Mouse (Mus musculus) stomach, postnatal 0 days (tissue): Measurements from ENCODE around the gene Tmprss6. TPM values are rescaled to one million over a fixed set of nuclear protein-coding genes. Genes with fewer than 3 reads are reported as not detected.

ENCODE experiments used
- ATAC-seq: fragments of 200-750 bp; cut with Nextera tagmentation; 2 replicates; pipeline ENCODE4 v1.8.0; 2017; ENCODE audit not compliant: low FRiP score, low TSS enrichment
- DNase-seq: peaks from one replicate; pipeline ENCODE4 v3.0.0-alpha.2; 2016; ENCODE audit warnings: low spot score
- H3K27ac ChIP-seq: fragments of 300-500 bp; sonication (generic); replicated peaks from 2 replicates; pipeline ENCODE4 v1.5.1; 2014; ENCODE audit warnings: mild to moderate bottlenecking, control low read depth
- H3K27me3 ChIP-seq: fragments of 300-500 bp; sonication (generic); 2 replicates; pipeline ENCODE4 v1.6.1; 2014; ENCODE audit warnings: low read length; ENCODE audit not compliant: control insufficient read depth, insufficient read depth
- H3K36me3 ChIP-seq: fragments of 300-500 bp; sonication (generic); 2 replicates; pipeline ENCODE4 v1.6.1; 2014; ENCODE audit warnings: low read length, mixed read lengths; ENCODE audit not compliant: control insufficient read depth, insufficient read depth
- H3K4me1 ChIP-seq: fragments of 300-500 bp; sonication (generic); replicated peaks from 2 replicates; pipeline ENCODE4 v1.6.1; 2014; ENCODE audit warnings: antibody characterized with exemption; ENCODE audit not compliant: control insufficient read depth, insufficient read depth
- H3K4me2 ChIP-seq: fragments of 300-500 bp; sonication (generic); replicated peaks from 2 replicates; pipeline ENCODE4 v1.6.1; 2014; ENCODE audit warnings: low read depth, mild to moderate bottlenecking, control low read depth, moderate library complexity
- H3K4me3 ChIP-seq: fragments of 300-500 bp; sonication (generic); 2 replicates; pipeline ENCODE4 v1.5.1; 2014; ENCODE audit warnings: low read depth, low read length, control low read depth
- H3K9ac ChIP-seq: fragments of 300-500 bp; sonication (generic); 2 replicates; pipeline ENCODE4 v1.6.1; 2014; ENCODE audit warnings: mild to moderate bottlenecking, low read length, control low read depth, mixed read lengths
- H3K9me3 ChIP-seq: fragments of 300-500 bp; sonication (generic); 2 replicates; pipeline ENCODE4 v1.6.1; 2016; ENCODE audit warnings: low read length; ENCODE audit not compliant: control insufficient read depth
- CTCF ChIP-seq: IDR thresholded peaks from 2 replicates; pipeline ENCODE4 v1.5.1; 2016; ENCODE audit warnings: antibody characterized with exemption, low read depth, mild to moderate bottlenecking, moderate library complexity
- EP300 ChIP-seq: optimal IDR thresholded peaks from 2 replicates; pipeline ENCODE3; 2016; ENCODE audit warnings: antibody characterized with exemption
- WGBS: fragments of 180-500 bp; shearing (Covaris S2); extraction: QIAGEN DNeasy Blood & Tissue Kit; methylation state at CpG from one replicate; pipeline ENCODE4 v1.1.7; 2014; 5-methylcytosine and 5-hydroxymethylcytosine counted together
- polyA plus RNA-seq: library from polyadenylated mRNA; unstranded; fragments of >200 nt; fragmentation: Nextera tagmentation; extraction: Ambion mirVana; gene quantifications from 2 replicates; pipeline ENCODE4 v1.2.1, GENCODE M21; 2015

Gene Tmprss6
- polyA plus RNA-seq, 1 experiment from 2014 or later: 0.50 TPM

DNA sequence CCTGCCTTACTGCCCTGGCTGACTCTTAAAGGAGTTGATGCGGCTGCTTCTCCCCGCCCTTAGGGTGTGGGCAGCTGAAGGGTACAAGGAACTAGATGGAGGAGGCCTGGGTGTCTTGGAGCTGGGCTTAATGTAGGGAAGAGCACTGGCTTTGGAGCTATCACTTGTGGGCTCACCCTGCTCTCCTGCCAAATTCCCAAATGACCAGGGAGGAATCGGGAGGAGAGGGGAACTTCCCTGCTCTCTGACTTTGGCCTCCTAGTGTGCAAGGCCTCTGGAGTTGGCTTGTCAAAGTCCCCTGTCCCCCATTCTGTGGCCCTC, 39.3 kb downstream of the Tmprss6 start:
- H3K27me3 ChIP-seq: no peaks in the 10 kb centered on the region
- peak overlapping the region; percentile 80 for H3K4me2 ChIP-seq
- peaks cover 7% of the 10 kb centered on the region; the same call in 1 of the 2 replicates for H3K36me3 ChIP-seq
- peak overlapping the region; percentile 67 for H3K4me3 ChIP-seq
- DNase-seq: no peak
- TF ChIP-seq EP300 (no peak), CTCF (no peak)
- H3K27ac ChIP-seq: peak overlapping the region; percentile 77
- 0 out of 2 replicates have a peak, but pooled peaks cover 3% of the 10 kb centered on the region for H3K4me1 ChIP-seq
- H3K9ac ChIP-seq: peak overlapping the region; percentile 59
- ATAC-seq: no peak; the same call in 1 of the 2 replicates
- H3K9me3 ChIP-seq: no peaks in the 10 kb centered on the region
- 10% methylated on average over 3 of the region's 3 CpGs for WGBS

DNA sequence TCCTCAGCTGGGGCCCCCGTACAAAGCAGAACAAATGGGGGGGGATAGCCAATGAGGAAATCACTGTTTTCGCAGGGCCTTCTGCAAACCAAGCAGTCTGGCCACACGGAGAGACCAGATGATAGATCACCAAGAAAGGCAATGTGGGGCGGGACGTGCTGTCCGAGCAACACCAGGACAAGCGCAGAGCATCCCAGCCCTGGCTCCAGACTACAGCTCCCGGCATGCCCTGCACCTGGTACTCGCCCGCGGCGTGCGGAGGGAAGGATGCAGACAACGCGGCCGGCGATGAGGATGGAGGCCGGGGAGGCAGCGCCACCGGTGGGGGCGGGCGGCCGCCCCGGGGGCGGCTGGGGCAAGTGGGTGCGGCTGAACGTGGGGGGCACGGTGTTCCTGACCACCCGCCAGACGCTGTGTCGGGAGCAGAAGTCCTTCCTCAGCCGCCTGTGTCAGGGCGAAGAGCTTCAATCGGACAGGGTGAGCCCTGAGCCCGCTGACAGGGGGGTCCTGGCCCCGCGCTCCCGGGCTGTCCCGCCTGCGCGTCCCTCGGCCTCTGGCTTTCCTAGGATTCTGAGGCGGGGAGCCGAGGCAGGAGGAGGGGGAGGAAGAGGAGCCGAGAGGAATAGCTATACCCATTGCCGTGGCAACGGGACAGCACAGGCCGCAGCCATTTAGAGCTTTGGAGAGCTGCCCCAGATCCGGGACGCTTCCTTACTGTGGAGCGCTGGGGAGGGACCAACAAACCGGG, 39.9 kb downstream of the Tmprss6 start, which contains the start of gene Kctd17:
Gene Kctd17, plus strand, starts transcription at position 174 of the 748 bp plus-strand sequence.
- 0 out of 2 replicates have a peak, but pooled peaks cover 3% of the 10 kb centered on the region for H3K4me1 ChIP-seq
- H3K4me2 ChIP-seq: peak within 1 kb of the TSS; percentile 80
- H3K9me3 ChIP-seq: no peaks in the 10 kb centered on the region
- peak; percentile 65 for DNase-seq
- peak; percentile 73; the same call in 1 of the 2 replicates for ATAC-seq
- 2% methylated on average over 46 of the region's 52 CpGs for WGBS
- H3K27ac ChIP-seq: peak within 1 kb of the TSS; percentile 77
- H3K9ac ChIP-seq: peak within 1 kb of the TSS; percentile 59
- peak within 1 kb of the TSS; percentile 67 for H3K4me3 ChIP-seq
- TF ChIP-seq EP300 (no peak), CTCF (no peak; the same call in 1 of the 2 replicates)
- H3K27me3 ChIP-seq: no peaks in the 10 kb centered on the region
- H3K36me3 ChIP-seq: peaks cover 4% of the 10 kb centered on the region; the same call in 1 of the 2 replicates

- 61% methylated on average over 4 of the region's 4 CpGs for WGBS
- no peak for DNase-seq
Measured at GRCm38 (mm10) chr15:78425230-78425629, 43.2 kb downstream of the Tmprss6 start.

GRCm38 (mm10) chr15:78424507-78424906, 43.9 kb downstream of the Tmprss6 start:
- Histone ChIP-seq H3K4me1 (no peaks in the 10 kb centered on the region; the same call in 1 of the 2 replicates), H3K9me3 (no peaks in the 10 kb centered on the region), H3K4me3 (no peak overlapping the region), H3K9ac (no peak overlapping the region), H3K36me3 (no peaks in the 10 kb centered on the region), H3K4me2 (no peak overlapping the region), H3K27me3 (no peaks in the 10 kb centered on the region), H3K27ac (no peak overlapping the region)
- 17% methylated on average over 11 of the region's 11 CpGs for WGBS
- peak; percentile 17; the same call in 1 of the 2 replicates for TF ChIP-seq CTCF
- TF ChIP-seq EP300: no peak
- ATAC-seq: no peak
- DNase-seq: no peak

More at GRCm38 (mm10) chr15:78425230-78425629, 43.2 kb downstream of the Tmprss6 start:
- Histone ChIP-seq H3K27me3 (no peaks in the 10 kb centered on the region), H3K4me2 (no peak overlapping the region), H3K4me1 (peaks cover 3% of the 10 kb centered on the region; the same call in 1 of the 2 replicates), H3K9me3 (no peaks in the 10 kb centered on the region), H3K27ac (no peak overlapping the region), H3K4me3 (no peak overlapping the region), H3K36me3 (no peaks in the 10 kb centered on the region), H3K9ac (no peak overlapping the region)
- ATAC-seq: no peak
- no peak for TF ChIP-seq EP300
- peak; percentile 31 for TF ChIP-seq CTCF

DNA sequence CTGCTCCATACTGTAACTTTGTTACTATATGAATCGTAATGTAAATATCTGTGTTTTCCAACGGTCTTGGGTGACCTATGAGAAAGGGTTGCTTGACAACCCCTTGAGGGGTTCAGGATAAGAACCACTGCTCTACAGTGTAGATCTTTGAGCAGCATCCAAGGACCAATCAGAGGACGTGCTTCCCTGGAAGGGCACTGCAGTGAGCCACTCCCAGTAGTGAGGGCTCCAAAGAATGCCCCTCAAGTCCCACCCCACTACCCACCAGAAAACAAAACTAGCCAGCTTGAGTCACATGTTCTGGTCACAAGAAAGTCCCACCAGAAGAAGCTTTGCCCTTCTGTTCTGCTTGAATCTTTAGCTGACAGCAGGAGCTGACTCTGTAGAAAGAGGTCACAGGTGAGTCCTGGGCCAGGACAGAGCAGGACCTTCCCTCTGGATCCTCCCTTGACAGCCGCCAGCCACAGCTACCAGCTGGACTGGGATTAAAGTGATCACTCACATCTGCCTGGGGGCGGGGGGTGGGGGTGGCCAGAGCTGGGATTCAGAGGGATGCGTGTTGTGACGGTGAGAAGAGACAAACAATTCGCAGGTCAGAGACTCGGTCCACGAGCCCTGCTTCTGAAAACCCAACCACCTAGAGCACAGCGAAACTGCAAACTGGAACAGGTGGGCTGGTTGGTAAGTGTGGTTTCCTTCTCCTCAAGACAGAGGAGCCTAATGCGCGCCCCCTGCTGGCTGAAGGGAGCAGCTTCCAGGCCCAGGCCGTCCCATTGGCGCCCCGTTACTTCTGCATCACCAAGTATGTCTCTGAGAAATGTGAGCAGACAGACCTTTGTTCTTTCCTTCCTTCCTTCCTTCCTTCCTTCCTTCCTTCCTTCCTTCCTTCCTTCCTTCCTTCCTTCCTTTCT, 46.1 kb downstream of the Tmprss6 start:
- Histone ChIP-seq H3K9ac (no peak overlapping the region), H3K36me3 (no peaks in the 10 kb centered on the region), H3K9me3 (no peaks in the 10 kb centered on the region), H3K27me3 (no peaks in the 10 kb centered on the region), H3K27ac (no peak overlapping the region), H3K4me2 (peak overlapping the region; percentile 23; the same call in 1 of the 2 replicates), H3K4me1 (no peaks in the 10 kb centered on the region; the same call in 1 of the 2 replicates), H3K4me3 (no peak overlapping the region)
- 11% methylated on average over 16 of the region's 16 CpGs for WGBS
- DNase-seq (peak; percentile 91), ATAC-seq (peak; percentile 71)
- peak; percentile 93 for TF ChIP-seq CTCF
- no peak for TF ChIP-seq EP300
